Mouse (Mus musculus): ENCODE measurements around the gene Cry2. TPM values are rescaled to one million over a fixed set of nuclear protein-coding genes. Genes with fewer than 3 reads are reported as not detected.

Gene Cry2
- polyA plus RNA-seq, 1 experiment from 2014 or later: 51.4 TPM

GRCm38 (mm10) chr2:92397436-92397835 lies 36.4 kb downstream of the Cry2 start:
- no peak overlapping the region; the same call in 1 of the 2 replicates for H3K9ac ChIP-seq (ENCODE audit: low read depth, low read length)
- no peak overlapping the region for H3K4me2 ChIP-seq (ENCODE audit: low read length)
- no peaks in the 10 kb centered on the region for H3K27me3 ChIP-seq (replicated peaks; ENCODE audit: control insufficient read depth, insufficient read depth, low read length)
- H3K4me3 ChIP-seq (ENCODE audit: low read length): no peak overlapping the region
- H3K9me3 ChIP-seq (ENCODE audit: control insufficient read depth, low read length): no peaks in the 10 kb centered on the region
- no peak overlapping the region for H3K27ac ChIP-seq (ENCODE audit: low read depth, low read length)
- H3K4me1 ChIP-seq (ENCODE audit: control insufficient read depth, insufficient read depth, low read depth, low read length): peaks cover 34% of the 10 kb centered on the region
- ATAC-seq: no peak
- 95% methylated on average over 1 of the region's 1 CpGs for WGBS
- 0 out of 2 replicates have a peak, but pooled peaks cover 2% of the 10 kb centered on the region for H3K36me3 ChIP-seq (ENCODE audit: control insufficient read depth, insufficient read depth, low read length)

- H3K27ac ChIP-seq (ENCODE audit: low read depth, low read length): no peak overlapping the region
- WGBS: 92% methylated on average over 3 of the region's 3 CpGs
- peaks cover 50% of the 10 kb centered on the region for H3K4me1 ChIP-seq (ENCODE audit: control insufficient read depth, insufficient read depth, low read depth, low read length)
- H3K4me2 ChIP-seq (ENCODE audit: low read length): no peak overlapping the region
- H3K4me3 ChIP-seq (ENCODE audit: low read length): no peak overlapping the region
- 0 out of 2 replicates have a peak, but pooled peaks cover 2% of the 10 kb centered on the region for H3K36me3 ChIP-seq (ENCODE audit: control insufficient read depth, insufficient read depth, low read length)
- ATAC-seq: no peak
- no peaks in the 10 kb centered on the region for H3K9me3 ChIP-seq (ENCODE audit: control insufficient read depth, low read length)
- no peak overlapping the region for H3K9ac ChIP-seq (ENCODE audit: low read depth, low read length)
- H3K27me3 ChIP-seq (replicated peaks; ENCODE audit: control insufficient read depth, insufficient read depth, low read length): no peaks in the 10 kb centered on the region
Observed at GRCm38 (mm10) chr2:92395535-92395934, 38.3 kb downstream of the Cry2 start.

GRCm38 (mm10) chr2:92392318-92393264 lies 41.3 kb downstream of the Cry2 start:
- Histone ChIP-seq H3K27me3 (replicated peaks; ENCODE audit: control insufficient read depth, insufficient read depth, low read length) (no peaks in the 10 kb centered on the region), H3K4me2 (ENCODE audit: low read length) (peak overlapping the region; percentile 49), H3K36me3 (ENCODE audit: control insufficient read depth, insufficient read depth, low read length) (0 out of 2 replicates have a peak, but pooled peaks cover 2% of the 10 kb centered on the region), H3K4me1 (ENCODE audit: control insufficient read depth, insufficient read depth, low read depth, low read length) (peaks cover 54% of the 10 kb centered on the region), H3K9me3 (ENCODE audit: control insufficient read depth, low read length) (no peaks in the 10 kb centered on the region), H3K4me3 (ENCODE audit: low read length) (peak overlapping the region; percentile 28), H3K27ac (ENCODE audit: low read depth, low read length) (peak overlapping the region; percentile 55), H3K9ac (ENCODE audit: low read depth, low read length) (peak overlapping the region; percentile 41)
- WGBS: 4% methylated on average over 26 of the region's 26 CpGs
- no peak for ATAC-seq

GRCm38 (mm10) chr2:92391703-92392317 lies 42.0 kb downstream of the Cry2 start:
- no peaks in the 10 kb centered on the region for H3K27me3 ChIP-seq (replicated peaks; ENCODE audit: control insufficient read depth, insufficient read depth, low read length)
- 0 out of 2 replicates have a peak, but pooled peaks have one; percentile 1 for ATAC-seq
- peak overlapping the region; percentile 41 for H3K9ac ChIP-seq (ENCODE audit: low read depth, low read length)
- H3K4me3 ChIP-seq (ENCODE audit: low read length): peak overlapping the region; percentile 28
- no peaks in the 10 kb centered on the region for H3K9me3 ChIP-seq (ENCODE audit: control insufficient read depth, low read length)
- H3K36me3 ChIP-seq (ENCODE audit: control insufficient read depth, insufficient read depth, low read length): peaks cover 8% of the 10 kb centered on the region
- peak overlapping the region; percentile 49 for H3K4me2 ChIP-seq (ENCODE audit: low read length)
- peaks cover 54% of the 10 kb centered on the region for H3K4me1 ChIP-seq (ENCODE audit: control insufficient read depth, insufficient read depth, low read depth, low read length)
- WGBS: 16% methylated on average over 11 of the region's 11 CpGs
- H3K27ac ChIP-seq (ENCODE audit: low read depth, low read length): peak overlapping the region; percentile 55

DNA sequence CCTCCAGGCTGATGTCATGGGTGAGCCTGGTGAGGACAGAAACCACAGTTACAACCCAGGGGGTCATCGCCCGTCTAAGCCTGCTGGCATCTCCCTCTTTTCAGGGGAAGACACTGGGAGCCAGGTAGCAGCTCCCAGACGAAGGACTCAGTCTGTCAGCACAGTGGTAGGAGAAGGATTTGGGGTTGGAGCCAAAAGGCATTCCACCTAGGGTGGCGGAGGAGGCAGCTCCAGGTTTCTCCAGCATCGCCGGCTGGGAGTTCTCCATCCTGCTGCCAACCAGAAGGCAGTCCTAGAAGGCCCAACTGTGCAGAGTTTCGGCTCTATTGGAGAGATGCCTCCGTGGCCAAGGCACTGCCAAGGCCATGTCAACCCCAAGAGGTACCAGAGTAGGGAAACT lies 42.7 kb downstream of the Cry2 start:
- peaks cover 14% of the 10 kb centered on the region for H3K36me3 ChIP-seq (ENCODE audit: control insufficient read depth, insufficient read depth, low read length)
- no peaks in the 10 kb centered on the region for H3K9me3 ChIP-seq (ENCODE audit: control insufficient read depth, low read length)
- WGBS: 80% methylated on average over 8 of the region's 8 CpGs
- H3K9ac ChIP-seq (ENCODE audit: low read depth, low read length): no peak overlapping the region
- no peaks in the 10 kb centered on the region for H3K27me3 ChIP-seq (replicated peaks; ENCODE audit: control insufficient read depth, insufficient read depth, low read length)
- no peak overlapping the region for H3K27ac ChIP-seq (ENCODE audit: low read depth, low read length)
- peaks cover 54% of the 10 kb centered on the region for H3K4me1 ChIP-seq (ENCODE audit: control insufficient read depth, insufficient read depth, low read depth, low read length)
- ATAC-seq: no peak
- H3K4me2 ChIP-seq (ENCODE audit: low read length): no peak overlapping the region
- no peak overlapping the region for H3K4me3 ChIP-seq (ENCODE audit: low read length)

DNA sequence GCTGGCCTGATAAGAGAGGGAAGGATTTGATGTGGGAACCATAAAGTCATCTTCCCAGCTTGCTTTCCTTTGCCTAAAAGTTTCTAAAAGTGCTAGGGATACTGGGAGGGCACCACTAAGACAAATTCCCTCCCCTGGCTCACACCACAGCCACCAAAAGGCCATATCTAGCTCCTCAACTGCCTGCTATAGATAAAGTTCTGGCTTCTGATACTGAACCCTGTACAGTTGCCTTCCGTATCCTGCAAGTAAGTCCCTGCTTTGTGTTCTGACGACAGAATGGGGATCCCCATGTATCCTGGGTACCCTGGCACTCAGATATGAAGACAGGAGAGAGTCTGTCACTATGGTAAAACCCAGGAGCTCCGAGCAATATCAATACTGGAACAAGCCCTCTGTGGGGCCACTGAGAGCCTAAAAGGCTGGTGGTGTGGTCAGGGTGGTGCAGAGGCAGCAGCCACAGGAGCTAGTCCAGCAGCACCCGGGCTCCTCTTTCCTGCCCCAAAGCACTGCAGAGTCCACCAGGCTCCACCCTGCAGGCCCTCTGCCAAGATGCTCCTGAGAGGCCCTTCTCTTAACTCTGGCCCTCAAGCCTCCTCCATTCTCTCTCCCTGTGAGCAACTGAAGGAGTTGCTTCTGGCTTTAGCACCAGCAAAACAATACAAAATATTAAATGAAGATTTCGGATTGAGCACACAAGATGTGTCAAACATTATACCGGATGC lies 43.5 kb downstream of the Cry2 start:
- Histone ChIP-seq H3K4me3 (ENCODE audit: low read length) (no peak overlapping the region), H3K4me2 (ENCODE audit: low read length) (no peak overlapping the region), H3K9ac (ENCODE audit: low read depth, low read length) (no peak overlapping the region), H3K9me3 (ENCODE audit: control insufficient read depth, low read length) (no peaks in the 10 kb centered on the region), H3K4me1 (ENCODE audit: control insufficient read depth, insufficient read depth, low read depth, low read length) (peaks cover 54% of the 10 kb centered on the region), H3K27ac (ENCODE audit: low read depth, low read length) (peak overlapping the region; percentile 31), H3K36me3 (ENCODE audit: control insufficient read depth, insufficient read depth, low read length) (peaks cover 22% of the 10 kb centered on the region), H3K27me3 (replicated peaks; ENCODE audit: control insufficient read depth, insufficient read depth, low read length) (no peaks in the 10 kb centered on the region)
- no peak for ATAC-seq
- WGBS: 64% methylated on average over 6 of the region's 6 CpGs

DNA sequence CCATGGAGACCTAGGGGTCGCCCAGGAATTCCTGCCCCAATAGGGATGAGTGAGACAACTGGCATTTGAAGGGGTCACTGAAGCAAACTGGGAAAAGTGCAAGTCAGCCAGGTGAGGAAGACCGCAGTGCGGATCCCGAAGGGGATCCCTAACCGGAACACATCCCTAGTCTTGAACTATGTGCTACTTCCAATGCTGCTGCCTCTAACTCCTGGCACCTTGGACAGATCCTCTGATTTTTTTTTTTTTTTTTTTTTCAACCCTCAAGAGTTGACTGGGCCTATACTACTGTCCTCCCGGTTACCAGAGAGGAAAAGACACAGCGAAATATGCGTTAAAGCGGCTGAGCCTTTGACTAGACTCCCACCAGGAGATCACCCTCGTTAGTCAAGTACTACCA lies 44.2 kb downstream of the Cry2 start:
- 3% methylated on average over 10 of the region's 10 CpGs for WGBS
- H3K4me1 ChIP-seq (ENCODE audit: control insufficient read depth, insufficient read depth, low read depth, low read length): peaks cover 54% of the 10 kb centered on the region

GRCm38 (mm10) chr2:92388891-92389641 lies 44.8 kb downstream of the Cry2 start:
- H3K27me3 ChIP-seq (replicated peaks; ENCODE audit: control insufficient read depth, insufficient read depth, low read length): no peaks in the 10 kb centered on the region
- peaks cover 54% of the 10 kb centered on the region for H3K4me1 ChIP-seq (ENCODE audit: control insufficient read depth, insufficient read depth, low read depth, low read length)
- under 1% methylated on average over 49 of the region's 62 CpGs for WGBS
- H3K4me3 ChIP-seq (ENCODE audit: low read length): peak overlapping the region; percentile 81
- H3K9ac ChIP-seq (ENCODE audit: low read depth, low read length): peak overlapping the region; percentile 88
- H3K4me2 ChIP-seq (ENCODE audit: low read length): peak overlapping the region; percentile 88
- H3K9me3 ChIP-seq (ENCODE audit: control insufficient read depth, low read length): no peaks in the 10 kb centered on the region
- peak overlapping the region; percentile 90 for H3K27ac ChIP-seq (ENCODE audit: low read depth, low read length)
- peak; percentile 89 for ATAC-seq
- H3K36me3 ChIP-seq (ENCODE audit: control insufficient read depth, insufficient read depth, low read length): peaks cover 30% of the 10 kb centered on the region

More for the DNA sequence above, 44.2 kb downstream of the Cry2 start:
- peak overlapping the region; percentile 81 for H3K4me3 ChIP-seq (ENCODE audit: low read length)
- H3K9me3 ChIP-seq (ENCODE audit: control insufficient read depth, low read length): no peaks in the 10 kb centered on the region
- ATAC-seq: no peak
- peak overlapping the region; percentile 88 for H3K4me2 ChIP-seq (ENCODE audit: low read length)
- H3K27me3 ChIP-seq (replicated peaks; ENCODE audit: control insufficient read depth, insufficient read depth, low read length): no peaks in the 10 kb centered on the region
- peaks cover 26% of the 10 kb centered on the region for H3K36me3 ChIP-seq (ENCODE audit: control insufficient read depth, insufficient read depth, low read length)
- H3K9ac ChIP-seq (ENCODE audit: low read depth, low read length): peak overlapping the region; percentile 88; the same call in 1 of the 2 replicates
- peak overlapping the region; percentile 90 for H3K27ac ChIP-seq (ENCODE audit: low read depth, low read length)
